Mouse (Mus musculus) B cell, adult 2 months (primary cell): ENCODE measurements around the gene Pik3r5.

Experiments
- DNase-seq, 2 experiments: peaks; one replicate each; pipeline ENCODE4 v3.0.0; 2022

Pik3r5 gene

GRCm38 (mm10) chr11:68532773-68533172 lies 100.9 kb downstream of the Pik3r5 start:
- no peak for DNase-seq

GRCm38 (mm10) chr11:68533971-68534475 lies 102.1 kb downstream of the Pik3r5 start:
- no peak for DNase-seq

GRCm38 (mm10) chr11:68536026-68536425 lies 104.1 kb downstream of the Pik3r5 start:
- no peak for DNase-seq

GRCm38 (mm10) chr11:68536465-68536864 lies 104.5 kb downstream of the Pik3r5 start:
- no peak for DNase-seq

- no peak for DNase-seq
These were observed 107.7 kb downstream of the Pik3r5 start for GRCm38 (mm10) chr11:68539621-68540020.

- no peak for DNase-seq
These were observed 112.6 kb downstream of the Pik3r5 start for GRCm38 (mm10) chr11:68544554-68544953.

- no peak for DNase-seq
These were observed 113.3 kb downstream of the Pik3r5 start for GRCm38 (mm10) chr11:68545172-68545571.

- no peak for DNase-seq
These were observed 113.8 kb downstream of the Pik3r5 start for GRCm38 (mm10) chr11:68545682-68546222.
